Mouse (Mus musculus) neural tube, embryonic 15.5 days (tissue): ENCODE results near the gene Synj2bp. TPM values are rescaled to one million over a fixed set of nuclear protein-coding genes. Genes with fewer than 3 reads are reported as not detected.
"Not testable (repeated sequence)": the region's sequence is repeated elsewhere in the genome, so short reads cannot be mapped to it uniquely, and the experiment has no call there.

Source experiments
- ATAC-seq: fragments of 200-750 bp; cut with Nextera tagmentation; 2 replicates; pipeline ENCODE4 v1.8.0; 2017; ENCODE audit warnings: mild to moderate bottlenecking, moderate TSS enrichment, moderate library complexity; ENCODE audit not compliant: low FRiP score
- H3K27ac ChIP-seq: fragments of 300-500 bp; sonication (generic); replicated peaks from 2 replicates; pipeline ENCODE4 v1.5.1; 2015; ENCODE audit warnings: mild to moderate bottlenecking, inconsistent platforms
- H3K27me3 ChIP-seq: fragments of 300-500 bp; sonication (generic); replicated peaks from 2 replicates; pipeline ENCODE4 v1.6.1; 2015; ENCODE audit warnings: inconsistent platforms
- H3K36me3 ChIP-seq: fragments of 300-500 bp; sonication (generic); 2 replicates; pipeline ENCODE4 v1.6.1; 2015; ENCODE audit warnings: inconsistent platforms
- H3K4me1 ChIP-seq: fragments of 300-500 bp; sonication (generic); 2 replicates; pipeline ENCODE4 v1.6.1; 2015; ENCODE audit warnings: inconsistent platforms
- H3K4me2 ChIP-seq: fragments of 300-500 bp; sonication (generic); 2 replicates; pipeline ENCODE4 v1.6.1; 2015; ENCODE audit warnings: inconsistent platforms, mild to moderate bottlenecking, moderate library complexity
- H3K4me3 ChIP-seq: fragments of 300-500 bp; sonication (generic); replicated peaks from 2 replicates; pipeline ENCODE4 v1.5.1; 2015; ENCODE audit warnings: mild to moderate bottlenecking, inconsistent platforms
- H3K9ac ChIP-seq: fragments of 300-500 bp; sonication (generic); replicated peaks from 2 replicates; pipeline ENCODE4 v1.6.1; 2015; ENCODE audit warnings: mild to moderate bottlenecking, inconsistent platforms
- H3K9me3 ChIP-seq: fragments of 300-500 bp; sonication (generic); replicated peaks from 2 replicates; pipeline ENCODE4 v1.6.1; 2016; ENCODE audit warnings: inconsistent platforms
- WGBS: fragments of 180-500 bp; shearing (Covaris S2); methylation state at CpG from one replicate; pipeline ENCODE4 v1.1.7; 2015; ENCODE audit warnings: mixed read lengths; 5-methylcytosine and 5-hydroxymethylcytosine counted together
- polyA plus RNA-seq: library from polyadenylated mRNA; unstranded; fragments of >200 nt; fragmentation: Nextera tagmentation; extraction: Ambion mirVana; gene quantifications from 2 replicates; pipeline ENCODE4 v1.2.1, GENCODE M21; 2015

Synj2bp gene
- polyA plus RNA-seq, 1 experiment from 2014 or later, result 43.9 TPM

DNA sequence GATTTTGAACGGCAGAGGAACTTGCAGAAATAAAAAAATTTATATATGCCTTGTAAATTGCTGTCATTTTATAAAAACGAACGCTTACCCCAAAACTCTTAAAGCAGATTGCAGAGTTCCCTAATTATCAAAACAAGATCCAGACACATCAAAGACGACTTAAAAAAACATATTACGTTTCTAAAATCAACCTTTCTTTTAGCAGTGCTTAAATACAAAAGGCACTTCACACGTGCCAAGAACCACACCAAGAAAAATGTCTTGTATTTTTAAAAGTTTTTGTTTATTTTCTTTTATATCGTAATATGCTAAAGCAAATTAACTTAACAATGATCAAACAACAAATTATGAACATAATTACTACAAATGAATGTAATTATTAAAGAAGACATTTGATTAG, 48.5 kb downstream of the Synj2bp start:
- peak overlapping the region; percentile 83 for H3K4me3 ChIP-seq
- H3K4me1 ChIP-seq, result peaks cover 12% of the 10 kb centered on the region
- no peak for ATAC-seq
- H3K9me3 ChIP-seq, result no peaks in the 10 kb centered on the region
- H3K9ac ChIP-seq, result peak overlapping the region; percentile 70
- H3K27me3 ChIP-seq, result no peaks in the 10 kb centered on the region
- peak overlapping the region; percentile 97 for H3K27ac ChIP-seq
- H3K36me3 ChIP-seq, result no peaks in the 10 kb centered on the region
- whole genome bisulfite sequencing, result 3% methylated on average over 7 of the region's 7 CpGs
- peak overlapping the region; percentile 66 for H3K4me2 ChIP-seq

DNA sequence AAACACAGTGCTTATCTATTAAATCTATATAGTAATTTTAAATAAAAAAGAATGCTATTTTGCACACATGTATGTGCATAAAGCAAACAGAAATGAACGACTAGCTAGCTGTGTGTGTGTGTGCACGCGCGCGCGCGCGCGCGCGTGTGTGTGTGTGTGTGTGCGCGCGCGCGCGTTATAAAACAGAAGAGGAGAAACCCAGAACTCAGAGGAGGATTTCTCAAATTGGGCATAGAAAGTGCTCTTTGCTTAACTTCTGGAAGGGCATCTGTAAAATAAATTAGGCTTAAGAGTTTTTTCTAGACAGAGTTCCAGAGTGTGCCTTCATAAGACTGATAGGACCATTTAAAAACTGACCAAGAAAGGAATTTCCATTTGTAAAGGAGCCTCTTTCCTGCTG, 49.1 kb downstream of the Synj2bp start:
- Histone ChIP-seq H3K36me3 (no peaks in the 10 kb centered on the region), H3K4me3 (peak overlapping the region; percentile 83), H3K4me1 (peaks cover 12% of the 10 kb centered on the region), H3K9me3 (no peaks in the 10 kb centered on the region), H3K27ac (no peak overlapping the region; the same call in 1 of the 2 replicates), H3K4me2 (peak overlapping the region; percentile 66), H3K27me3 (no peaks in the 10 kb centered on the region), H3K9ac (peak overlapping the region; percentile 47)
- WGBS, result 38% methylated on average over 17 of the region's 17 CpGs
- no peak for ATAC-seq

DNA sequence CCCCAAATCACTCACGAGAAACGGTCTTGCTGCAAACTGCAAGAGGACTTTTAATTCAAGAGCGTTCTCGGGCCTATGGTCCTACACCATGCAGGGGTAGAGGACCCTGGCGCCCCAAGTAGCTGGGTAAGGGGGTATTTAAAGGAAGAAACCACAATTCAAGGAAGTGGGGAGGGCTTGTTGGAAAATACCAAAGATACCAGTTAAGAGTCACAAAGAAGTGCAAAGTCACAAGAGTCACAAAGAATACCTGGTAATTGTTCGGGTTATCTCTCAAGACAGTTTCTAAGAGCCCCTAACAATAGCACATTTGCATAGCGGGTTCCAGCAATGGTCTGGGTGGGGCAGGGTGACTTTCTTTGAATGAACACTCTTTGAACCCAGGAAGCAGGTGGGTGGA, 73.7 kb downstream of the Synj2bp start:
- WGBS, result 98% methylated on average over 7 of the region's 7 CpGs
- H3K36me3 ChIP-seq, H3K9me3 ChIP-seq, H3K27me3 ChIP-seq, ATAC-seq, H3K4me1 ChIP-seq, H3K4me2 ChIP-seq, H3K4me3 ChIP-seq, H3K27ac ChIP-seq, H3K9ac ChIP-seq: not testable (repeated sequence)

Other genes starting within 250 kb of the Synj2bp start
- 11.0 and 12.4 TPM in 2 replicates for gene Slc8a3, start 199.7 kb downstream of the Synj2bp start, polyA plus RNA-seq
- gene Gm4787, start 153.4 kb downstream of the Synj2bp start, polyA plus RNA-seq, result 0.31 TPM in 2 replicates
- 0.26 and 0.40 TPM in 2 replicates for gene Adam4, start 111.0 kb downstream of the Synj2bp start, polyA plus RNA-seq
- 118 and 125 TPM in 2 replicates for gene Cox16, start 47.8 kb downstream of the Synj2bp start, polyA plus RNA-seq
- 37.5 and 38.5 TPM in 2 replicates for gene Gm20498, start within 50 bp of the Synj2bp start, polyA plus RNA-seq
- gene Adam21, start 35.6 kb upstream of the Synj2bp start, polyA plus RNA-seq, result 0.88 and 1.2 TPM in 2 replicates
- gene Med6, start 62.1 kb upstream of the Synj2bp start, polyA plus RNA-seq, result 37.6 and 43.5 TPM in 2 replicates
- 17.0 and 20.9 TPM in 2 replicates for gene Ttc9, start 98.3 kb upstream of the Synj2bp start, polyA plus RNA-seq
- 10.2 and 11.5 TPM in 2 replicates for gene Map3k9, start 248.3 kb upstream of the Synj2bp start, polyA plus RNA-seq